Mouse (Mus musculus) testis, adult 2 months (tissue): ENCODE measurements around the gene Lrmda. TPM values are rescaled to one million over a fixed set of nuclear protein-coding genes. Genes with fewer than 3 reads are reported as not detected.

Experiments
- H3K27ac ChIP-seq: fragments of 200-500 bp; 2 replicates; pipeline ENCODE4 v1.5.1; 2012; ENCODE audit warnings: low read depth, low read length; ENCODE audit not compliant: control insufficient read depth, insufficient read depth
- H3K27me3 ChIP-seq: fragments of 200-500 bp; 2 replicates; pipeline ENCODE4 v1.6.1; 2012; ENCODE audit warnings: mild to moderate bottlenecking, low read length, moderate library complexity; ENCODE audit not compliant: control insufficient read depth, insufficient read depth
- H3K36me3 ChIP-seq: fragments of 200-500 bp; 2 replicates; pipeline ENCODE4 v1.6.1; 2012; ENCODE audit warnings: mild to moderate bottlenecking, low read length; ENCODE audit not compliant: control insufficient read depth, insufficient read depth
- H3K4me1 ChIP-seq: fragments of 200-500 bp; 2 replicates; pipeline ENCODE4 v1.6.1; 2012; ENCODE audit warnings: low read length; ENCODE audit not compliant: control insufficient read depth, insufficient read depth
- H3K4me3 ChIP-seq: fragments of 200-500 bp; 2 replicates; pipeline ENCODE4 v1.5.1; 2012; ENCODE audit warnings: low read depth, mild to moderate bottlenecking, low read length, moderate library complexity, mixed read lengths; ENCODE audit not compliant: control insufficient read depth
- CTCF ChIP-seq: fragments of 200-500 bp; IDR thresholded peaks from 2 replicates; pipeline ENCODE4 v1.5.1; 2012; ENCODE audit warnings: low read depth, mild to moderate bottlenecking, inconsistent platforms, low read length, moderate library complexity; ENCODE audit not compliant: control insufficient read depth, insufficient read depth, insufficient replicate concordance
- POLR2A ChIP-seq: fragments of 200-500 bp; IDR thresholded peaks from 2 replicates; pipeline ENCODE4 v1.6.1; 2012; ENCODE audit warnings: low read depth, mild to moderate bottlenecking, inconsistent platforms, low read length, moderate library complexity; ENCODE audit not compliant: control insufficient read depth
- polyA plus RNA-seq: library from polyadenylated mRNA; depleted of rRNA; stranded (reverse); fragments of >200 nt; gene quantifications from 2 replicates; pipeline ENCODE4 v1.2.3, GENCODE M21; 2012

Gene Lrmda
- polyA plus RNA-seq, 1 experiment: 2.1 TPM

- no peak for TF ChIP-seq POLR2A
- TF ChIP-seq CTCF: no peak
- Histone ChIP-seq H3K27me3 (no peaks in the 10 kb centered on the region), H3K36me3 (no peaks in the 10 kb centered on the region)
Measured at GRCm38 (mm10) chr14:22062117-22062855, 42.8 kb downstream of the Lrmda start.

GRCm38 (mm10) chr14:22069169-22069568 lies 49.7 kb downstream of the Lrmda start:
- Histone ChIP-seq H3K27me3 (no peaks in the 10 kb centered on the region), H3K36me3 (no peaks in the 10 kb centered on the region), H3K4me3 (no peak overlapping the region), H3K27ac (no peak overlapping the region), H3K4me1 (no peaks in the 10 kb centered on the region)
- TF ChIP-seq CTCF: no peak
- no peak for TF ChIP-seq POLR2A

More at GRCm38 (mm10) chr14:22062117-22062855, 42.8 kb downstream of the Lrmda start:
- Histone ChIP-seq H3K4me1 (no peaks in the 10 kb centered on the region), H3K4me3 (no peak overlapping the region), H3K27ac (no peak overlapping the region)

- Histone ChIP-seq H3K36me3 (no peaks in the 10 kb centered on the region), H3K27ac (no peak overlapping the region), H3K4me3 (no peak overlapping the region), H3K27me3 (no peaks in the 10 kb centered on the region), H3K4me1 (no peaks in the 10 kb centered on the region)
- TF ChIP-seq CTCF (no peak), POLR2A (no peak)
Measured at GRCm38 (mm10) chr14:22073385-22073784, 53.9 kb downstream of the Lrmda start.

GRCm38 (mm10) chr14:22074229-22074628 lies 54.7 kb downstream of the Lrmda start:
- Histone ChIP-seq H3K27me3 (no peaks in the 10 kb centered on the region), H3K36me3 (no peaks in the 10 kb centered on the region), H3K4me3 (no peak overlapping the region), H3K27ac (no peak overlapping the region), H3K4me1 (no peaks in the 10 kb centered on the region)
- TF ChIP-seq POLR2A (no peak), CTCF (no peak)

- no peak overlapping the region for H3K4me3 ChIP-seq
- TF ChIP-seq CTCF (no peak), POLR2A (no peak)
- H3K36me3 ChIP-seq: no peaks in the 10 kb centered on the region
- no peaks in the 10 kb centered on the region for H3K27me3 ChIP-seq
- no peaks in the 10 kb centered on the region for H3K4me1 ChIP-seq
- H3K27ac ChIP-seq: no peak overlapping the region
Measured at GRCm38 (mm10) chr14:22083931-22084330, 64.4 kb downstream of the Lrmda start.

- no peaks in the 10 kb centered on the region for H3K4me1 ChIP-seq
- no peaks in the 10 kb centered on the region for H3K27me3 ChIP-seq
- H3K36me3 ChIP-seq: no peaks in the 10 kb centered on the region
- no peak overlapping the region for H3K27ac ChIP-seq
- TF ChIP-seq POLR2A (no peak), CTCF (no peak)
- H3K4me3 ChIP-seq: no peak overlapping the region
Measured at GRCm38 (mm10) chr14:22085411-22085810, 65.9 kb downstream of the Lrmda start.

GRCm38 (mm10) chr14:22088604-22089003 lies 69.1 kb downstream of the Lrmda start:
- Histone ChIP-seq H3K27ac (no peak overlapping the region), H3K4me1 (no peaks in the 10 kb centered on the region), H3K27me3 (no peaks in the 10 kb centered on the region), H3K4me3 (no peak overlapping the region), H3K36me3 (no peaks in the 10 kb centered on the region)
- TF ChIP-seq POLR2A: no peak
- TF ChIP-seq CTCF: no peak

GRCm38 (mm10) chr14:22089331-22089730 lies 69.8 kb downstream of the Lrmda start:
- H3K4me3 ChIP-seq: no peak overlapping the region
- no peaks in the 10 kb centered on the region for H3K36me3 ChIP-seq
- H3K4me1 ChIP-seq: no peaks in the 10 kb centered on the region
- H3K27ac ChIP-seq: no peak overlapping the region
- no peak for TF ChIP-seq POLR2A
- no peak for TF ChIP-seq CTCF
- H3K27me3 ChIP-seq: no peaks in the 10 kb centered on the region
